ENCODE assay signal across 27 mouse cellular contexts in genomic region chr1:45894168-45894912, GRCm38 (mm10). TPM values are rescaled to one million over a fixed set of nuclear protein-coding genes. Genes with fewer than 3 reads are reported as not detected.
DNase-seq lines count a peak whose midpoint lies in the region; ATAC-seq lines count a peak whose summit lies in the region.
"Had no signal": no experiment of that assay in that cellular context is flagged by ENCODE, and none has a peak within 500 bp of the region (broad histone marks: within the 10 kb centered on the region; RNA-seq: fewer than 3 reads in every experiment).

No protein-coding gene starts in this region.

- H3K9ac ChIP-seq in heart, embryonic 11.5 days (ENCODE audit: low read depth, low read length), result no peak overlapping the region
- H3K9ac ChIP-seq in intestine, embryonic 16.5 days (ENCODE audit: low read depth, low read length), result no peak overlapping the region
- H3K9ac ChIP-seq: embryonic facial prominence, embryonic 12.5 days; liver, postnatal 0 days; midbrain, embryonic 13.5 days had no signal

- intact Hi-C loops in left cerebral cortex, postnatal 25 days (cut with DNase I), result no loop called here

- H3K27me3 ChIP-seq in heart, embryonic 11.5 days (ENCODE audit: control insufficient read depth, insufficient read depth, low read length), result no peaks in the 10 kb centered on the region
- no peaks in the 10 kb centered on the region for H3K27me3 ChIP-seq in intestine, embryonic 16.5 days (replicated peaks; ENCODE audit: control insufficient read depth, insufficient read depth, low read length)
- H3K27me3 ChIP-seq: CH12.LX; embryonic facial prominence, embryonic 12.5 days; midbrain, embryonic 13.5 days had no signal

- H3K9me3 ChIP-seq in heart, embryonic 11.5 days (replicated peaks; ENCODE audit: control insufficient read depth, low read length), result no peaks in the 10 kb centered on the region
- no peaks in the 10 kb centered on the region for H3K9me3 ChIP-seq in intestine, embryonic 16.5 days (ENCODE audit: control insufficient read depth, low read length)
- H3K9me3 ChIP-seq: embryonic facial prominence, embryonic 12.5 days; midbrain, embryonic 13.5 days had no signal

- DNase-seq in heart, adult 11 months, result peak; percentile 87
- DNase-seq in urinary bladder, postnatal 14 days (ENCODE audit: low spot score), result peak; percentile 8
- DNase-seq in urinary bladder, adult 18-20 months (ENCODE audit: low spot score in 2 of 2), result no peak
- DNase-seq in left cerebral cortex, postnatal 25 days (ENCODE audit: low spot score in 2 of 2), result no peak
- no peak for DNase-seq in ovary, postnatal 14 days (ENCODE audit: low spot score)
- no peak for DNase-seq in ovary, adult 18-20 months (ENCODE audit: low spot score)
- DNase-seq: adrenal gland, adult 8-10 months; cerebellum, adult 18-20 months; liver; liver, postnatal 0 days; retina, postnatal 1 day; right cerebral cortex, postnatal 4 days had no signal

- H3K27ac ChIP-seq in heart, embryonic 11.5 days (ENCODE audit: low read depth, low read length), result no peak overlapping the region
- H3K27ac ChIP-seq in intestine, embryonic 16.5 days (ENCODE audit: low read length), result no peak overlapping the region
- H3K27ac ChIP-seq: embryonic facial prominence, embryonic 12.5 days; macrophage; midbrain, embryonic 13.5 days had no signal

- H3K4me2 ChIP-seq in heart, embryonic 11.5 days, result no peak overlapping the region
- no peak overlapping the region for H3K4me2 ChIP-seq in intestine, embryonic 16.5 days (ENCODE audit: low read depth, low read length)
- H3K4me2 ChIP-seq: embryonic facial prominence, embryonic 12.5 days; midbrain, embryonic 13.5 days had no signal

- H3K4me3 ChIP-seq in heart, embryonic 11.5 days (ENCODE audit: low read depth, low read length), result no peak overlapping the region
- no peak overlapping the region for H3K4me3 ChIP-seq in intestine, embryonic 16.5 days (ENCODE audit: low read length)
- H3K4me3 ChIP-seq: embryonic facial prominence, embryonic 12.5 days; midbrain, embryonic 13.5 days had no signal

- no peaks in the 10 kb centered on the region for H3K36me3 ChIP-seq in heart, embryonic 11.5 days (ENCODE audit: control insufficient read depth, insufficient read depth, low read length)
- no peaks in the 10 kb centered on the region for H3K36me3 ChIP-seq in intestine, embryonic 16.5 days (ENCODE audit: control insufficient read depth, insufficient read depth, low read length)
- H3K36me3 ChIP-seq: embryonic facial prominence, embryonic 12.5 days; midbrain, embryonic 13.5 days had no signal

- H3K4me1 ChIP-seq in heart, embryonic 11.5 days (ENCODE audit: control insufficient read depth, insufficient read depth, low read length), result no peaks in the 10 kb centered on the region
- no peaks in the 10 kb centered on the region for H3K4me1 ChIP-seq in intestine, embryonic 16.5 days (ENCODE audit: control insufficient read depth, insufficient read depth, low read length)
- H3K4me1 ChIP-seq: embryonic facial prominence, embryonic 12.5 days; midbrain, embryonic 13.5 days had no signal

- WGBS in heart, embryonic 11.5 days (ENCODE audit: insufficient replicate concordance), result 84% methylated on average over 6 of the region's 6 CpGs
- 77% methylated on average over 6 of the region's 6 CpGs for WGBS in intestine, embryonic 16.5 days

- ATAC-seq in heart, embryonic 11.5 days (replicated peaks; ENCODE audit: insufficient number of reproducible peaks, low FRiP score, low TSS enrichment), result no peak
- ATAC-seq in intestine, embryonic 16.5 days, result peak; percentile 75
- ATAC-seq: forebrain, embryonic 16.5 days; liver, postnatal 0 days; midbrain, embryonic 13.5 days had no signal

RNA-seq across cellular contexts. Expression of gene Gm5269, which starts 4.3 kb away (rescaled TPM):
- polyA plus RNA-seq in heart, embryonic 11.5 days (2014; fragmentation: Nextera tagmentation; extraction: Ambion mirVana), result not detected in 2 replicates
- not detected in 2 replicates for polyA plus RNA-seq in intestine, embryonic 16.5 days (2015; fragmentation: Nextera tagmentation; extraction: Ambion mirVana)
- not detected for total RNA-seq in left cerebral cortex, postnatal 25 days (2021)
- total RNA-seq: adrenal gland, adult 8-10 months; CH12.LX; common myeloid progenitor, adult 5-6 weeks; gastrocnemius, postnatal 4 days; hematopoietic stem cell, adult 5-6 weeks; layer of hippocampus, postnatal 25 days had no signal
- polyA plus RNA-seq: embryonic facial prominence, embryonic 12.5 days; forebrain, embryonic 16.5 days; intestine, embryonic 14.5 days; kidney, embryonic 16.5 days; liver, postnatal 0 days; macrophage; midbrain, embryonic 13.5 days; neural tube, embryonic 14.5 days; urinary bladder, adult 2 months had no signal

RNA-seq across cellular contexts. Expression of gene Slc40a1, which starts 32.0 kb away (rescaled TPM):
- 15.2 and 16.4 TPM in 2 replicates for polyA plus RNA-seq in heart, embryonic 11.5 days (2014; fragmentation: Nextera tagmentation; extraction: Ambion mirVana)
- 205 and 228 TPM in 2 replicates for polyA plus RNA-seq in intestine, embryonic 16.5 days (2015; fragmentation: Nextera tagmentation; extraction: Ambion mirVana)
- total RNA-seq in left cerebral cortex, postnatal 25 days (2021), result 10 to 100 TPM; 12.9 to 15.5 TPM
- total RNA-seq: CH12.LX had no signal

Comparison
In these comparisons a context has a peak if more than half of its experiments do, and no peak if none do; other contexts are left out.
1. DNase-seq: peak in heart, adult 11 months (single experiment) and urinary bladder, postnatal 14 days (single experiment); none in urinary bladder, adult 18-20 months (0 of 2), left cerebral cortex, postnatal 25 days (0 of 2), ovary, postnatal 14 days (single experiment) and ovary, adult 18-20 months (single experiment).
2. RNA of gene Slc40a1, which starts 32.0 kb away (polyA plus RNA-seq): 205 to 228 TPM in intestine, embryonic 16.5 days; 15.2 to 16.4 TPM in heart, embryonic 11.5 days; every median in the first group is over 10 times any median in the second.